Mouse (Mus musculus): Measurements from ENCODE around the gene Olfr1026.

DNA sequence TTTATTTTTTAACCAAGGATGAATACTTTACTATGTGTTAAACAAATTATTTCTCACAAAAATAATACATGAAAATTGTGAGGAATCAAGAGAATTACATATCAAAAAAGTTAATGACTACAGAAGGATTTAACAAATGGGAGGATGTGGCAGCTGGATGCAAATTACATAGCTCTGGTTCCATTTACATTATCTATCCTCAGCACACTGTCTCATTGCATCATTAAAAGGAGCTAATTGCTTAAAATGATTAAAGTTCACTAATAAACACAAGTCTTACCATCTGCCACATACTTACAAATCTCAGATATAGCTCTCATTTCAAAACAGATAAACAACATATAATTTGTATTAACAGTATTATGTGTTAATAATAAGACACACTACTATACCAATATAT lies 8.2 kb upstream of the Olfr1026 start:
- TF ChIP-seq POLR2A (IDR thresholded peaks at IDR 0.05; ENCODE audit: control insufficient read depth, extremely low read depth, insufficient read depth, low read length, poor library complexity) (no peak), CTCF (IDR thresholded peaks at IDR 0.05; ENCODE audit: borderline replicate concordance, control insufficient read depth, extremely low read depth, insufficient read depth, low read length, poor library complexity) (no peak)

Measured in thymus, adult 2 months (tissue).